Mouse (Mus musculus): ENCODE data around the gene Atp8a2.

GRCm38 (mm10) chr14:59741752-59742151 lies 455.2 kb downstream of the Atp8a2 start:
- TF ChIP-seq CTCF (IDR thresholded peaks at IDR 0.05; ENCODE audit: borderline replicate concordance, extremely low read depth, insufficient read depth, insufficient read length) (no peak), POLR2A (IDR thresholded peaks at IDR 0.05; ENCODE audit: borderline replicate concordance, extremely low read depth, insufficient read depth, insufficient read length, poor library complexity, severe bottlenecking) (no peak)
